Mouse (Mus musculus): ENCODE measurements around the gene Pigx. TPM values are rescaled to one million over a fixed set of nuclear protein-coding genes. Genes with fewer than 3 reads are reported as not detected.

Gene Pigx
- total and polyA plus RNA-seq, 2 experiments from 2014 or later = 53.2 to 91.3 TPM

- WGBS = 84% methylated on average over 17 of the region's 17 CpGs
- no peak for DNase-seq (ENCODE audit: low spot score)
- Histone ChIP-seq H3K4me3 (ENCODE audit: low read depth, low read length) (no peak overlapping the region), H3K9me3 (ENCODE audit: low read length) (no peaks in the 10 kb centered on the region), H3K27ac (ENCODE audit: low read depth, low read length) (no peak overlapping the region), H3K27me3 (ENCODE audit: insufficient read depth, low read length) (no peaks in the 10 kb centered on the region), H3K9ac (replicated peaks; ENCODE audit: low read length, poor library complexity, severe bottlenecking) (no peak overlapping the region), H3K36me3 (ENCODE audit: insufficient read depth, low read length) (peaks cover 50% of the 10 kb centered on the region), H3K4me1 (ENCODE audit: insufficient read depth, low read length) (no peaks in the 10 kb centered on the region), H3K4me2 (ENCODE audit: low read depth, low read length, poor library complexity, severe bottlenecking) (no peak overlapping the region)
- no peak for ATAC-seq (ENCODE audit: low FRiP score)
- no peak for TF ChIP-seq CTCF (IDR thresholded peaks at IDR 0.05)
Observed at GRCm38 (mm10) chr16:32087629-32088443, 11.7 kb downstream of the Pigx start.

- DNase-seq (ENCODE audit: low spot score) = peak; percentile 90
- Histone ChIP-seq H3K4me3 (ENCODE audit: low read depth, low read length) (peak within 1 kb of the TSS; percentile 100), H3K27me3 (ENCODE audit: insufficient read depth, low read length) (no peaks in the 10 kb centered on the region), H3K9ac (replicated peaks; ENCODE audit: low read length, poor library complexity, severe bottlenecking) (peak within 1 kb of the TSS; percentile 92), H3K27ac (ENCODE audit: low read depth, low read length) (peak within 1 kb of the TSS; percentile 85), H3K9me3 (ENCODE audit: low read length) (no peaks in the 10 kb centered on the region), H3K4me2 (ENCODE audit: low read depth, low read length, poor library complexity, severe bottlenecking) (peak within 1 kb of the TSS; percentile 64), H3K36me3 (ENCODE audit: insufficient read depth, low read length) (peaks cover 5% of the 10 kb centered on the region; the same call in 1 of the 2 replicates), H3K4me1 (ENCODE audit: insufficient read depth, low read length) (peaks cover 9% of the 10 kb centered on the region; the same call in 1 of the 2 replicates)
- peak; percentile 98 for ATAC-seq (ENCODE audit: low FRiP score)
- 1% methylated on average over 41 of the region's 60 CpGs for WGBS
- TF ChIP-seq CTCF (IDR thresholded peaks at IDR 0.05) = no peak
Observed at GRCm38 (mm10) chr16:32078991-32079511, 20.5 kb downstream of the Pigx start, which contains the start of gene Pak2. TSS of gene Pak2 (minus strand) at chr16:32079342.

- H3K4me3 ChIP-seq (ENCODE audit: low read depth, low read length) = peak overlapping the region; percentile 100
- TF ChIP-seq CTCF (IDR thresholded peaks at IDR 0.05) = no peak
- under 1% methylated on average over 29 of the region's 30 CpGs for WGBS
- ATAC-seq (ENCODE audit: low FRiP score) (peak; percentile 71), DNase-seq (ENCODE audit: low spot score) (peak; percentile 43)
- no peaks in the 10 kb centered on the region for H3K9me3 ChIP-seq (ENCODE audit: low read length)
- H3K4me1 ChIP-seq (ENCODE audit: insufficient read depth, low read length) = peaks cover 9% of the 10 kb centered on the region; the same call in 1 of the 2 replicates
- H3K27me3 ChIP-seq (ENCODE audit: insufficient read depth, low read length) = no peaks in the 10 kb centered on the region
- peak overlapping the region; percentile 85 for H3K27ac ChIP-seq (ENCODE audit: low read depth, low read length)
- peak overlapping the region; percentile 64 for H3K4me2 ChIP-seq (ENCODE audit: low read depth, low read length, poor library complexity, severe bottlenecking)
- H3K9ac ChIP-seq (replicated peaks; ENCODE audit: low read length, poor library complexity, severe bottlenecking) = peak overlapping the region; percentile 92
- H3K36me3 ChIP-seq (ENCODE audit: insufficient read depth, low read length) = peaks cover 3% of the 10 kb centered on the region; the same call in 1 of the 2 replicates
Observed at GRCm38 (mm10) chr16:32078408-32078990, 21.0 kb downstream of the Pigx start.

DNA sequence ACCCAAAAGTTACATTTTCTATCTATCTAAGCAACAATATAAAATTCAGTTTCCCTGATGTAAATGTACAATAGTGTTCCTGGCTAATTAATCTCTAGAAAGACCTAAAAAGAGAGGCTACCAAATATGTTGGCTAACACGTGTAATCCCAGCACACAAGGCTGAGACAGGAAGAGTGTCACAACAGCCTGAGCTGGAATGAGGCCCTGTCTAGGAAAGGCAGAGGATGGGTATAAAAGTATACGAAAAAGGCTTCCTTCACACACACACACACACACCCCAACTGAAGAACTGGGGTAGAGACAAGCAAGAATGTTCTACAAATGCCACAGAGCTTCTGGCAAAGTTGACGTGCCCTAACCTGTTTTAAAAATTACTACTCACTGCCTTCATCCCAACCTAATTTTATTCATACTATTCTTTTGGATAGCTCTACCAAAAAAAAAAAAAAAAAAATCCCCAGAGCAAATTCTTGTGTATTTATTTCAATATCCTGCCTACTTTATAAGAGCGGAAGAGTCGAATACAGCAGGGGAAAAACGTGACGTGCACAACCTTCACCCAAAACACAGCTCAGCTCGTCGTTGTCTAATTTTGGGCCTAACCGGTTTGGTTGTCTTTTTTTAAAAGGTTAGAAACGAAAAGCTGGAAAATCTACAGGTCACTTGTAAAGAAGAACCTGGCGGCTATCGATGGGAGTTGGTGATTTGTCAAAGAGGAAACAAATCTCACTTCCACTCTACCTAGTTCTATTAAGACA, 21.7 kb downstream of the Pigx start:
- H3K27ac ChIP-seq (ENCODE audit: low read depth, low read length) = no peak overlapping the region
- DNase-seq (ENCODE audit: low spot score) (no peak), ATAC-seq (ENCODE audit: low FRiP score) (no peak)
- H3K36me3 ChIP-seq (ENCODE audit: insufficient read depth, low read length) = no peaks in the 10 kb centered on the region
- H3K9ac ChIP-seq (replicated peaks; ENCODE audit: low read length, poor library complexity, severe bottlenecking) = peak overlapping the region; percentile 92; the same call in 1 of the 2 replicates
- H3K4me3 ChIP-seq (ENCODE audit: low read depth, low read length) = peak overlapping the region; percentile 100
- peak overlapping the region; percentile 64 for H3K4me2 ChIP-seq (ENCODE audit: low read depth, low read length, poor library complexity, severe bottlenecking)
- no peak for TF ChIP-seq CTCF (IDR thresholded peaks at IDR 0.05)
- WGBS = 9% methylated on average over 13 of the region's 13 CpGs
- no peaks in the 10 kb centered on the region for H3K9me3 ChIP-seq (ENCODE audit: low read length)
- H3K4me1 ChIP-seq (ENCODE audit: insufficient read depth, low read length) = peaks cover 9% of the 10 kb centered on the region; the same call in 1 of the 2 replicates
- H3K27me3 ChIP-seq (ENCODE audit: insufficient read depth, low read length) = no peaks in the 10 kb centered on the region

DNA sequence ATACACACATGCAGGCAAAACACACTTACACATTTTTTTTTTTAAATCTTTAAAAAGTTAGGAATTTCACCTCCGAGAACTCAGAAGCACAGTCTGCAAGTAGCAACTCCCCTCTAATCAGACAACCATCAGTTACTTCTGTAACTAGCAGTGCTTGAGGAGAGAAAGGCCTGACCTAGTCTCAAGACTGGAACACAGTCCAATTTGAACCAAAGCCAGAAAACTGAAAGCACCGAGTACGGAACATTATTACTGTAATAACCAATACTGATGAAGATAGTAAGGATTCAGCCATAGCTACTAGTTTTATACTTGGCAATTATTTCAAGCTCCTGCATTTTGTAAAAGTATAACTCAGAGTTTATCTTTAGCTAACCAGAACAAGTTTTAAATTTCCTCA, 23.1 kb downstream of the Pigx start:
- TF ChIP-seq CTCF (IDR thresholded peaks at IDR 0.05) = no peak
- Histone ChIP-seq H3K4me1 (ENCODE audit: insufficient read depth, low read length) (peaks cover 9% of the 10 kb centered on the region; the same call in 1 of the 2 replicates), H3K27me3 (ENCODE audit: insufficient read depth, low read length) (no peaks in the 10 kb centered on the region), H3K9ac (replicated peaks; ENCODE audit: low read length, poor library complexity, severe bottlenecking) (no peak overlapping the region), H3K9me3 (ENCODE audit: low read length) (no peaks in the 10 kb centered on the region), H3K27ac (ENCODE audit: low read depth, low read length) (no peak overlapping the region), H3K4me2 (ENCODE audit: low read depth, low read length, poor library complexity, severe bottlenecking) (no peak overlapping the region), H3K4me3 (ENCODE audit: low read depth, low read length) (no peak overlapping the region), H3K36me3 (ENCODE audit: insufficient read depth, low read length) (no peaks in the 10 kb centered on the region)
- WGBS = 75% methylated on average over 3 of the region's 3 CpGs
- ATAC-seq (ENCODE audit: low FRiP score) (no peak), DNase-seq (ENCODE audit: low spot score) (no peak)

Measured in midbrain, postnatal 0 days (tissue).